Mouse (Mus musculus): Measurements from ENCODE around the gene Kl.

DNA sequence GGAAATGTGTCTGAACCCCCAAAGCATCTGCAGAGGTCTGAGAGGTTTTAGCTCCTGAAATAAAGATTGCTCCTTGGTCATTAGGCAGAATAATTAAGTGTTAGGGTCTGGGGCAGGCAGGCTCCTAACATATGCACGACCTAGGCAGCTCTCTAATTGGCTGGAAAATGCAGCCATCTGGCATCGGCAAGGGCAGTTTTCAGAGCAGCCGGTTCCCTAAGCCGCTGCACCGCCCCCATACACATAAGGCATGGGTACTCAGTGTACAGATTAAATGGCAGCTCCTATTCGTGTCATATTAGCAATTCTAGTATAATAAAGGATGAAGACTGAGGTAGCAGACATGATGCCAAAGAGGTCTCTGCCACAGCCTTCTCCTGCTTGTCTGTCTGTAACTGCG lies 74.8 kb downstream of the Kl start:
- TF ChIP-seq POLR2A (IDR thresholded peaks at IDR 0.05; ENCODE audit: borderline replicate concordance, control insufficient read depth, low read depth, low read length): no peak
- no peak for TF ChIP-seq CTCF (IDR thresholded peaks at IDR 0.05; ENCODE audit: control insufficient read depth, insufficient read depth, low read length)
